Mouse (Mus musculus) kidney, postnatal 4 days (tissue): Measurements from ENCODE around the gene Cdkn2b.

Experiments used
- DNase-seq, 2 experiments: peaks; one replicate each; pipeline ENCODE4 v3.0.0; 2021; ENCODE audit warnings: mixed read lengths in 2 of 2

The Cdkn2b gene

DNA sequence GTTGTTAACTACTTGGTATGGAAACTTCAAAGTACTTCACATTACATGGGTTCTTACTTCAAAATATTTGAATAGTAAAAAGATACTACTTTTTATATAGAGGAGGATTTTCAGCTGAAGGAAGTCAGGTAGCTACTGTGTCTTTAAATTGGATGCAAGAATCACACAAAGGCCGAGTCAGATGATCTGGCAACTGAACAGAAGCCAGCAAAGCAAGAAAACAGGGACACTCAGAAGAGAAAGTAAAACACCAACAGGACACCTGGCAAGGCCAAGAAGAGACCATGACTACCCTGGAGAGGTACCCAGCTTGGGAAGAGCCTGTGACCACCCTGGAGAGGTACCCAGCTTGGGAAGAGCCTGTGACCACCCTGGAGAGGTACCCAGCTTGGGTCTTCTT is 24.3 kb downstream of the Cdkn2b start:
- no peak for DNase-seq

DNA sequence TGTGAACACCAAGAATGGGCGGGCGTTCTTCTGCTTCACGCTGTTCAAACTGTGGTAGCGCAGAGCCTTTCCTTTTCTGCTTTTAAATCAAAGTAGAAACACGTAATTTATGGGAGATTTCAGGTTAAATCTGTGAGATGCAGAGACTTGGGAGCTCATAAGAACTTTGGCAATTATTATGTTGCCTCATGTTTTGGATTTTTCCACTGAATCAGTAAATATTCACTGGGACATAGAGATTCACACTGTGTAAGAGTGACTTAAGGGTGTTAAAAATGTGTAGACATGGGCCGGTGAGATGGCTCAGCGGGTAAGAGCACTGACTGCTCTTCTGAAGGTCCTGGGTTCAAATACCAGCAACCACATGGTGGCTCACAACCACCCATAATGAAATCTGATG is 25.2 kb downstream of the Cdkn2b start:
- DNase-seq: no peak

- DNase-seq: no peak
These were observed 28.2 kb downstream of the Cdkn2b start for GRCm38 (mm10) chr4:89282661-89283060.

DNA sequence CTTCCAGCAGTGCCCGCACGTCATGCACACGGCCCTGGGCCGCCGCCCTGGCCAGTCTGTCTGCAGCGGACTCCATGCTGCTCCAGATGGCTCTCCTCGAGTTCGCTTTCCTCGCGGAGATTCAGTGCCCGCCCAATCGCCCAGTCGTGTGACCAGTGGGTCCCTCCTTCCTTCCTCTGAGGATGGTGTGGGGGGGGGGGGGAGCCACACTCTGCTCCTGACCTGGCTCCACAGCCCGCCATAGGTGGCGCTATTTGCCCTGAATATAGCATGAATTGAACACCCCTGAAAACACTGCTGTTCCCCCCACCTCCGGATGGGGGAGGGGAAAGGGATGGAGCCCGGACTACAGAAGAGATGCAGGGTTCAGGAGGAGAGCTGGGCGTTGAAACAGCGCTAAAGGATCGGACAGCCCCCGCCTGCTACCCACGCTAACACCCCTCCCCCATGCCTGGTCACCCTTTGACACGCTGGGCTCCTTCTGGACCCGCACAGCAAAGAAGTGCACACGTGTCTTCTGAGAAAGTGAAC is 28.7 kb downstream of the Cdkn2b start:
- DNase-seq: peak; percentile 40 to 53

DNA sequence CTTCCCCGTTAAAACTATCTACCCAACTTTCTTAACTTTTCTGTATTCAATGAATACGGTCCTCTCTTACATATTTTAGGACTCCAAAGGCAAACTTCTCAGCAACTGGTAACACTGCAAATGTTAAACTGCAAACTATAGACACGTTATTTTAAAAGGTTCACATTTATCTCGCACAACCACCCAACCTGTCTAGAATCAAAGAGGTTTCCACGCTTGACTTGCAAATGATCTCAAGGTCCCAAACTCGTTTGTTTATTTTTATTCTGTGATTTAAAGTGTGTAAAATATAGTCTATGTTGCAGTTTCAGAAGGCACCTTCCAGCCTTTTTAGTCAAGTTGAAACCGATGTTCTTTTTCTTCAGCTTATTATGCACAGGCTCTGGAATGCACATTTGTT is 29.6 kb downstream of the Cdkn2b start:
- no peak for DNase-seq

- DNase-seq: no peak
These were observed 31.2 kb downstream of the Cdkn2b start for GRCm38 (mm10) chr4:89279641-89280040.

DNA sequence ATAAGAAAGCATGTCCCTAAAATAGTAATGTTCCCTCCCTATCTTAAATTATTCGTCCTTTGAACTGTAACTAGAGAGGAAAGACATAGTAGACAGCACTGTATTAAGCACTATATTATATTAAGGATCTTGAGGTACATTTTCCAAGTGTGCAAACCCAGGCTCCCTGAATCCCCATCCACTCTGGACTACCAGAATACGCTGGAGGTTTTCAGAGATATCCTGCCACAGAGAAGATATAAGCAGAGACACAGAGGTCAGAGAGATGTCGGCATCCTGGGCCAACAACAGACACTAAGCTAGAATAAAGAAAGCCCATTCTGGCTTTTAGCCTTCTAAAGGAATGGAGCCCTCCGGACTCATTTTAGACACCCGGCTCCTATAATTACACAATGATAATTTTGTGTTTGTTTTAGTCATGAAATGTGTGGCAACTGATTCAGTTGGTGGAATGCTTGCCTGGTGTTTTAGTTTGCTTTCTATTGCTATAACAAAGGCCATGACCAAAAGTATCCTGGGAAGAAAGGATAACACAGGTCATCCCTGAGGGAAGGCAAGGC is 33.4 kb downstream of the Cdkn2b start:
- no peak for DNase-seq

- no peak for DNase-seq
These were observed 34.1 kb downstream of the Cdkn2b start for GRCm38 (mm10) chr4:89276669-89277219.

DNA sequence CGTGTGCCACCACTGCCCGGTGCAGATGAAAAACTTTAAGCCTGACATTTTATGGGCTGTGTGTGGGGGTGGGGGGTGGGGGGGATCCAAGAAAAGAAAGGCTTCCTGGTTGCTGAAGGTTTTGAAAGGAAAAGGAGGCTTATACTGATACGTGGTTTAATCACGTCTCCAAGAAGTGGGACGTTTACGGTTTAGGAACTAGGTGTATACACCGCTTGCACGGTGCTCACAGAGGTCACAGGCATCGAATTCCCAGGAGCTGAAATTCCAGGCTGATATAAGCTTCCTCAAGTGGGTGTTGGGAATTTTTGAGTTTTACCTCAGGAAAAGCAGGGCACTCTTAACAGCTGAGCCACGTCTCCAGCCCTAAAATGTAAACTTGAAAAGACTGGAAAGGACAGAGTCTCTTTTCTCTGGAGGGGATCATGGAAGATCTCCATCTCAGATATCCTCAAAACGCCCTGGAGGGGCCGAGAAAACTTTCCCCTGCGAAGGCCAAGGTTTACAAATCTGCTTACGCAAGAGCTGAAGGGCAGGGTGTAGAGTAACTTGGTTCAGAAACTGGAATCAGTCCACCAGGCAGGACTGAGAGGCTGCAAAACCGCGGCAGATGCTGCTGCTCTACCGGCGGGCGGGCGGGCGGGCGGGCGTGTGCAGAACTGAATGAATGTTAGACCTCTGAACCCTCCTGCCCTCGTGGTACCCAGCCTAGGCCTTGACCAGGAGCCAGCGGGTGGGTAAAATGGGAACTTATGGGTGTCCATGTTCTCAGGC is 34.8 kb downstream of the Cdkn2b start:
- DNase-seq: no peak

DNA sequence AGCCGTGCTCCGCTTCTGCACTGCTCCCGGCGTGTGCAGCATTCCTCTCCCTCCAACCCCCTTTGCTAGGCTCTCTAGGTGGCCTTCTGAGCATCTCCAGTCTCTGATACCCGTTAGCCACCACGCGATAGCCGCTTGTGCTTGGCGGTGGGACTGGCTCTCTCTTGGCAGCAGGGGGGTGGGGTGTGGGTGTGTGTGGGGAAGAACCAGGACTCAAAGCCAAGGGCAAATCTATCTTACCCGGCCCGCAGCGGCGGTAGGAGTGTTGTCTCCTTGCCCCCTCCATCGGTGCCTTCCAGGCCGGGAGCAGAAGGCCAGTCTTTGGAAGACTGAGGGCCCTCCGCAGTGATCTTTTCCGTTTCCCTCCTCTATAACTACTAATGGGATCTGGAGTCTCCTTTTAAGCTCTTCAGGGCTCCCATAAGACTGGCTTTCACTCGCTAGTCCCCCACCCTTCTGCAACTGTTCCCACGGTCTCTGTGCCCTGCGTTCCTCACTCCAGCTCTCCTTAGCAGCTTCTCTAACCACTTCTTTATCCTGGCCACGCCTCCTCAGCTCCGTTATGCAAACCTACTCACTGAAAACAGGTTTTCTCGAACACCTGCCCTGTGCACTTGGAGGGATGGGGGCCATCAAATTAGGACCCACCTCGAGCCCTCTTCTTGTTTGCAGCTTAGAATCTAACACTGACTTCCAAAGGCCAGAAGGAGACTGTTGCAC is 35.9 kb downstream of the Cdkn2b start:
- no peak for DNase-seq

- DNase-seq: no peak
These were observed 36.8 kb downstream of the Cdkn2b start for GRCm38 (mm10) chr4:89274006-89274405.

- DNase-seq: no peak
These were observed 37.3 kb downstream of the Cdkn2b start for GRCm38 (mm10) chr4:89273585-89273984.

DNA sequence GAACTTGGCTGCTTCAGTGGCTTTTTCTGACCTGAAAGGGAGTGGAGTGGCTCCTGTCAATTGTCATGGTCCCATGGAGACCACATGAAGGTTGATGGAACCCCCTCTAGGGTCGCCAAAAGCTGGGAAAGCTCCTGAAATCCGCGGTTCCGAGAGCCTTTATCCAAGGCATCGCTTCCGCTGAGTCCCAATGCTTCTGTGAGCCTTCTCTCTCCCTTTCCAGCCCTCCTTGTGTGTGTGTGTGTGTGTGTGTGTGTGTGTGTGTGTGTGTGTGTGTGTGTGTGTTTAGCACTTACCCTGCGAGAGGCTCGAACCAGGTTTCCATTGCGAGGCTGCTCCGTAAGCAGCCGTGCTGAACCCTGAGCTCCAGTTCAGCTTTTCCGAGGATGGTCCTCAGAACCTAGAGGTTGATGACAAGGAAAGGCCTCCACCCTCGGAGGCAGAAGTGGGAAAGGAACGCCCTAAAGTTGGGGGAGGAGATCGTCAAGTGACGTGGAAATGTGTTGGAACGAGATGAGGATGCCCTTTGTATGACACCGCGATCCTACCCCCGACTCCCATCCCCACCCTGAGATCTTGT is 37.8 kb downstream of the Cdkn2b start:
- no peak for DNase-seq

- no peak for DNase-seq
These were observed 38.6 kb downstream of the Cdkn2b start for GRCm38 (mm10) chr4:89272101-89272718.

- no peak for DNase-seq
These were observed 53.1 kb downstream of the Cdkn2b start for GRCm38 (mm10) chr4:89257768-89258167.
